Mouse (Mus musculus): ENCODE results near the gene Tbc1d22a.

GRCm38 (mm10) chr15:86427439-86427838, 213.2 kb downstream of the Tbc1d22a start:
- TF ChIP-seq POLR2A (IDR thresholded peaks at IDR 0.05; ENCODE audit: insufficient read length, low read depth), result no peak
- no peak for TF ChIP-seq POLR2AphosphoS2 (IDR thresholded peaks at IDR 0.05; ENCODE audit: insufficient read length, low read depth)
- TF ChIP-seq MYOD1 (IDR thresholded peaks at IDR 0.05; ENCODE audit: control insufficient read depth in 1 of 3, insufficient read length in 2 of 3, low read depth in 2 of 3), result no peak
- TF ChIP-seq MYOG (IDR thresholded peaks at IDR 0.05; ENCODE audit: control insufficient read depth in 1 of 3, insufficient read depth in 1 of 3, insufficient read length in 2 of 3, low read depth in 2 of 3), result no peak
- no peak for TF ChIP-seq E2F4 (IDR thresholded peaks at IDR 0.05; ENCODE audit: insufficient read depth)
- no peak for TF ChIP-seq TCF12 (IDR thresholded peaks at IDR 0.05; ENCODE audit: insufficient read depth, poor library complexity, severe bottlenecking)
- no peak for TF ChIP-seq REST (IDR thresholded peaks at IDR 0.05; ENCODE audit: insufficient read depth, insufficient read length)
- TF ChIP-seq CEBPB (IDR thresholded peaks at IDR 0.05; ENCODE audit: insufficient read depth, poor library complexity, severe bottlenecking), result no peak
- TF ChIP-seq TCF3 (IDR thresholded peaks at IDR 0.05; ENCODE audit: insufficient read length, low read depth), result no peak
- TF ChIP-seq USF1 (IDR thresholded peaks at IDR 0.05; ENCODE audit: low read depth), result no peak
- no peak for TF ChIP-seq MAX (IDR thresholded peaks at IDR 0.05; ENCODE audit: low read depth)
- TF ChIP-seq SRF (IDR thresholded peaks at IDR 0.05; ENCODE audit: control insufficient read depth, insufficient read length, low read depth), result no peak
